Mouse (Mus musculus): Measurements from ENCODE around the gene Scg5. TPM values are rescaled to one million over a fixed set of nuclear protein-coding genes. Genes with fewer than 3 reads are reported as not detected.
A peak's percentile ranks its signal among the peaks of the same experiment; 100 is the strongest.

Gene Scg5
- polyA plus RNA-seq, 1 experiment from 2014 or later: 12.6 TPM

GRCm38 (mm10) chr2:113768541-113769303 lies 60.2 kb downstream of the Scg5 start:
- no peaks in the 10 kb centered on the region for H3K4me1 ChIP-seq (ENCODE audit: control insufficient read depth, insufficient read depth, low read length)
- 80% methylated on average over 8 of the region's 8 CpGs for WGBS
- ATAC-seq (ENCODE audit: insufficient read depth, low FRiP score): no peak
- no peak overlapping the region for H3K27ac ChIP-seq (ENCODE audit: low read length)
- H3K4me2 ChIP-seq (ENCODE audit: low read depth, low read length): no peak overlapping the region
- H3K4me3 ChIP-seq (replicated peaks; ENCODE audit: low read length): no peak overlapping the region
- no peaks in the 10 kb centered on the region for H3K9me3 ChIP-seq (replicated peaks; ENCODE audit: control insufficient read depth, low read length)
- H3K36me3 ChIP-seq (ENCODE audit: control insufficient read depth, insufficient read depth, low read length): no peaks in the 10 kb centered on the region
- no peaks in the 10 kb centered on the region for H3K27me3 ChIP-seq (ENCODE audit: control insufficient read depth, insufficient read depth, low read length)
- H3K9ac ChIP-seq (ENCODE audit: low read length): no peak overlapping the region

- no peaks in the 10 kb centered on the region for H3K9me3 ChIP-seq (replicated peaks; ENCODE audit: control insufficient read depth, low read length)
- H3K4me2 ChIP-seq (ENCODE audit: low read depth, low read length): no peak overlapping the region
- H3K4me3 ChIP-seq (replicated peaks; ENCODE audit: low read length): no peak overlapping the region
- no peaks in the 10 kb centered on the region for H3K4me1 ChIP-seq (ENCODE audit: control insufficient read depth, insufficient read depth, low read length)
- no peaks in the 10 kb centered on the region for H3K36me3 ChIP-seq (ENCODE audit: control insufficient read depth, insufficient read depth, low read length)
- no peak for ATAC-seq (ENCODE audit: insufficient read depth, low FRiP score)
- no peaks in the 10 kb centered on the region for H3K27me3 ChIP-seq (ENCODE audit: control insufficient read depth, insufficient read depth, low read length)
- H3K27ac ChIP-seq (ENCODE audit: low read length): no peak overlapping the region
- no peak overlapping the region for H3K9ac ChIP-seq (ENCODE audit: low read length)
- 42% methylated on average over 1 of the region's 1 CpGs for WGBS
These were observed 63.0 kb downstream of the Scg5 start for GRCm38 (mm10) chr2:113765885-113766284.

- H3K36me3 ChIP-seq (ENCODE audit: control insufficient read depth, insufficient read depth, low read length): no peaks in the 10 kb centered on the region
- H3K9me3 ChIP-seq (replicated peaks; ENCODE audit: control insufficient read depth, low read length): no peaks in the 10 kb centered on the region
- no peak for ATAC-seq (ENCODE audit: insufficient read depth, low FRiP score)
- H3K4me2 ChIP-seq (ENCODE audit: low read depth, low read length): no peak overlapping the region
- H3K4me1 ChIP-seq (ENCODE audit: control insufficient read depth, insufficient read depth, low read length): no peaks in the 10 kb centered on the region
- H3K27ac ChIP-seq (ENCODE audit: low read length): no peak overlapping the region
- H3K9ac ChIP-seq (ENCODE audit: low read length): no peak overlapping the region
- no peak overlapping the region for H3K4me3 ChIP-seq (replicated peaks; ENCODE audit: low read length)
- 75% methylated on average over 5 of the region's 5 CpGs for WGBS
- no peaks in the 10 kb centered on the region for H3K27me3 ChIP-seq (ENCODE audit: control insufficient read depth, insufficient read depth, low read length)
These were observed 64.0 kb downstream of the Scg5 start for GRCm38 (mm10) chr2:113764968-113765367.

- Histone ChIP-seq H3K27me3 (ENCODE audit: control insufficient read depth, insufficient read depth, low read length) (peaks cover 31% of the 10 kb centered on the region), H3K4me1 (ENCODE audit: control insufficient read depth, insufficient read depth, low read length) (peaks cover 9% of the 10 kb centered on the region; the same call in 1 of the 2 replicates), H3K36me3 (ENCODE audit: control insufficient read depth, insufficient read depth, low read length) (no peaks in the 10 kb centered on the region), H3K9me3 (replicated peaks; ENCODE audit: control insufficient read depth, low read length) (no peaks in the 10 kb centered on the region), H3K27ac (ENCODE audit: low read length) (no peak within 1 kb of the TSS), H3K4me2 (ENCODE audit: low read depth, low read length) (peak within 1 kb of the TSS; percentile 63), H3K4me3 (replicated peaks; ENCODE audit: low read length) (peak within 1 kb of the TSS; percentile 51), H3K9ac (ENCODE audit: low read length) (peak within 1 kb of the TSS; percentile 56)
- under 1% methylated on average over 64 of the region's 64 CpGs for WGBS
- ATAC-seq (ENCODE audit: insufficient read depth, low FRiP score): peak; percentile 34
These were observed 70.4 kb downstream of the Scg5 start, which contains the start of gene Grem1 for GRCm38 (mm10) chr2:113758311-113759161. Grem1 (minus strand) TSS chr2:113758646.

- Histone ChIP-seq H3K4me3 (replicated peaks; ENCODE audit: low read length) (peak overlapping the region; percentile 51), H3K4me1 (ENCODE audit: control insufficient read depth, insufficient read depth, low read length) (peaks cover 9% of the 10 kb centered on the region; the same call in 1 of the 2 replicates), H3K27me3 (ENCODE audit: control insufficient read depth, insufficient read depth, low read length) (peaks cover 31% of the 10 kb centered on the region), H3K27ac (ENCODE audit: low read length) (no peak overlapping the region), H3K4me2 (ENCODE audit: low read depth, low read length) (peak overlapping the region; percentile 63), H3K36me3 (ENCODE audit: control insufficient read depth, insufficient read depth, low read length) (no peaks in the 10 kb centered on the region), H3K9ac (ENCODE audit: low read length) (peak overlapping the region; percentile 56), H3K9me3 (replicated peaks; ENCODE audit: control insufficient read depth, low read length) (no peaks in the 10 kb centered on the region)
- WGBS: under 1% methylated on average over 47 of the region's 47 CpGs
- no peak for ATAC-seq (ENCODE audit: insufficient read depth, low FRiP score)
These were observed 71.2 kb downstream of the Scg5 start for GRCm38 (mm10) chr2:113757525-113758310.

GRCm38 (mm10) chr2:113756924-113757524 lies 71.9 kb downstream of the Scg5 start:
- no peak overlapping the region for H3K27ac ChIP-seq (ENCODE audit: low read length)
- H3K27me3 ChIP-seq (ENCODE audit: control insufficient read depth, insufficient read depth, low read length): peaks cover 31% of the 10 kb centered on the region
- H3K4me3 ChIP-seq (replicated peaks; ENCODE audit: low read length): peak overlapping the region; percentile 51
- H3K4me1 ChIP-seq (ENCODE audit: control insufficient read depth, insufficient read depth, low read length): peaks cover 9% of the 10 kb centered on the region; the same call in 1 of the 2 replicates
- H3K36me3 ChIP-seq (ENCODE audit: control insufficient read depth, insufficient read depth, low read length): no peaks in the 10 kb centered on the region
- H3K4me2 ChIP-seq (ENCODE audit: low read depth, low read length): peak overlapping the region; percentile 63
- H3K9ac ChIP-seq (ENCODE audit: low read length): peak overlapping the region; percentile 56
- no peaks in the 10 kb centered on the region for H3K9me3 ChIP-seq (replicated peaks; ENCODE audit: control insufficient read depth, low read length)
- 4% methylated on average over 12 of the region's 12 CpGs for WGBS
- no peak for ATAC-seq (ENCODE audit: insufficient read depth, low FRiP score)

GRCm38 (mm10) chr2:113749721-113750120 lies 79.2 kb downstream of the Scg5 start:
- Histone ChIP-seq H3K27me3 (ENCODE audit: control insufficient read depth, insufficient read depth, low read length) (no peaks in the 10 kb centered on the region), H3K9me3 (replicated peaks; ENCODE audit: control insufficient read depth, low read length) (no peaks in the 10 kb centered on the region), H3K4me3 (replicated peaks; ENCODE audit: low read length) (no peak overlapping the region), H3K4me1 (ENCODE audit: control insufficient read depth, insufficient read depth, low read length) (no peaks in the 10 kb centered on the region), H3K4me2 (ENCODE audit: low read depth, low read length) (no peak overlapping the region), H3K27ac (ENCODE audit: low read length) (no peak overlapping the region), H3K36me3 (ENCODE audit: control insufficient read depth, insufficient read depth, low read length) (no peaks in the 10 kb centered on the region), H3K9ac (ENCODE audit: low read length) (no peak overlapping the region)
- 75% methylated on average over 12 of the region's 12 CpGs for WGBS
- no peak for ATAC-seq (ENCODE audit: insufficient read depth, low FRiP score)

- Histone ChIP-seq H3K4me1 (ENCODE audit: control insufficient read depth, insufficient read depth, low read length) (no peaks in the 10 kb centered on the region), H3K36me3 (ENCODE audit: control insufficient read depth, insufficient read depth, low read length) (no peaks in the 10 kb centered on the region), H3K9me3 (replicated peaks; ENCODE audit: control insufficient read depth, low read length) (no peaks in the 10 kb centered on the region), H3K27me3 (ENCODE audit: control insufficient read depth, insufficient read depth, low read length) (no peaks in the 10 kb centered on the region), H3K27ac (ENCODE audit: low read length) (no peak overlapping the region), H3K4me3 (replicated peaks; ENCODE audit: low read length) (no peak overlapping the region), H3K9ac (ENCODE audit: low read length) (no peak overlapping the region), H3K4me2 (ENCODE audit: low read depth, low read length) (no peak overlapping the region)
- no peak for ATAC-seq (ENCODE audit: insufficient read depth, low FRiP score)
- 90% methylated on average over 9 of the region's 9 CpGs for WGBS
These were observed 79.6 kb downstream of the Scg5 start for GRCm38 (mm10) chr2:113749309-113749708.

Measured in stomach, embryonic 16.5 days (tissue).